Mouse (Mus musculus): ENCODE measurements around the gene Foxq1. TPM values are rescaled to one million over a fixed set of nuclear protein-coding genes. Genes with fewer than 3 reads are reported as not detected.

Foxq1 gene
- total RNA-seq, 2 experiments from 2014 or later, result 2.0 to 2.6 TPM

DNA sequence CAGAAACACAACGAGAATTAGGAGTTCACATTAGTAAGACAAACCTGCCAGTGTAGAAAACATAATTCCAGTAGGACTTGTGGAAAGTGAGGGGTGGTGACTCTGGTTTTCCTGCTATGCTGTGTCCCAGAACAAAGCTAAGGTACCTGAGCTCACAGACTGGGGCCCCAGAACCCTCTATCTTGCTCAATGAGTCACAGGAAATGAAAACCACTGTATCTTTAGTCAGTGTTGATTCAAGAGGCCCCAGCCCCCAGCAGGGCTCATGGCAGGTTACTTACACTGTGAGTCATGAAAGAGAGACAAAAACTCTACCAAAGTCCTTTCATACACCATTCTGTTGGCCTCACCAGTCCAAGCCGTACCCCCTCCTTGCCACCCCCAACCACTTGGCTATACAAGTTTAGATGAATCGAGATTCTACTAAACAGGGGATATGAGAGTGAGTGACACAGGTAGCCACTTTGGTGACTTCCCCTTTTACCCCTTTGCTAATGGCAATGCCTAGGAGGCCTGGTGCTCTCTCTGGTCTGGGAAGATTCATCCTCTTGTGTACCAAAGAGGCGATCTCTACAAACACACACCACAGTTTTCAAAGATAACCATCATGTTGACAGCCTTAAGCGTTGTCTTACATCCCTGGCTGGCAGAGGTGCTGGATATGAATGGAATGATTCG, 11.8 kb downstream of the Foxq1 start:
- DNase-seq (ENCODE audit: low spot score in 2 of 2), result no peak

DNA sequence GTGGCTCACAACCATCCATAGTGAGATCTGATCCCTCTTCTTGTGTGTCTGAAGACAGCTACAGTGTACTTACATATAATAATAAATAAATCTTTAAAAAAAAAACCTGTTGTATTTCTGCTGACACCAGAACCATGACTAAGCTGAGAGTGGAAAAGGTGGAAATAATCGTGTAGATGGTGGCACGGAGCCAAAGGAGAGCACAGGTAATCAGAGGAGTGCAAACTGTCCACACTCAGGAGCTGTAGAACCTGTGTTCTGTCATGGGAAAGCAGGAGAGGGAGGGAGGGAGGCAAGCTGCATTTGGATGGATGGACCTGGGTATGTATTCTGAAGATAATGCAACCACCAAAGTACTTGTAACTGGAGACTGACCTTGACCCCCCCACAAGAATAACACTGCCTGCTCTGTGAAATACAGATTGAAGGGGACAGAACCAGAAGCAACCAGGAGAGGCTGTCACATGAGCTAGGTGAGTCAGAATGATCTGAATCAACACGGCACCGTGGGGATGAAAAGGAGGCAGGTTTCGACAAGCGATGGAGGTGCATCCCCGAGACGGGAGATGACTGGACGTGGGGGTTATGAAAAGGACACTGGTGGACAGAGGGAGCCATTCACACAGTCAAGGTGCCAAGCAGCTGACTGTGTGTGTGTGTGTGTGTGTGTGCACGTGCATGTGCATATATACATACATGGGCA, 17.0 kb downstream of the Foxq1 start:
- no peak for DNase-seq (ENCODE audit: low spot score in 2 of 2)

DNA sequence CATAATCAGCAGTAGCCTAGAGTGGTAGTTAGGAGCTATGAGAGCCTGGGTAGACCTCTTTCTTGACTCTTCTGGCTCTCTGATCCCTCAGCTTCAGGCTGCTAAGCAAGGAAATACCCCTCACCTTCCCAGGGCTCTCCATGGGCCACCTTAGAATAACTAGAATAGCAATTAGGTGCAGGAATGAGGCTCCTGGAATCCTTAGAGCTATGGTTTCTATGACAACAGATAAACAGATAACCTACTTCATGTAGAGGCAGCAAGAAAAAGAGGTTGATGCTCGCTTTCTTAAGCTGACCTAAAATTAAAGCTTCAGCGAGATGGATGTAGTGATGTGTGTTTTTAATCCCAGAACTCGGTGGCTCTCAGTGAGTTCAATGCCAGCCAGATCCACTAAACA, 18.7 kb downstream of the Foxq1 start:
- no peak for DNase-seq (ENCODE audit: low spot score in 2 of 2)

DNA sequence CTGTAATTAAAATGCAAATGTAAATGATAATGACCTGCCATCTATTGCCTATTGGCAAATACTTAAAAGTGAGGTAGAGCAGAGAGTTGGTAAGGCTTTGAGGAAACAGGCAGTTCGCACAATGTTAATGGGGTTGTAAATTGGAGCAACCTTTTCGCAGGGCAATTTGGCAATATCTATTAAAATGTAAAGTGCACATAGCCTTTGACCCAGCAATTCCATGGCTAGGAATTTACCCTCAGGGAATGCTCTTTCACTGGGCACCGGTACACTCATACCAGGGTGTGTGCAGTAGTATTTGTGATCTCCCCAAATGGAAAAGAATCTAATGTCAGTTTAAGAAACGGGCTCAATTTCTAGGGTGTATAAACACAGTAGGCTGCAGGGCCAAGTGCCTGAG, 20.8 kb downstream of the Foxq1 start:
- DNase-seq (ENCODE audit: low spot score in 2 of 2), result no peak

DNA sequence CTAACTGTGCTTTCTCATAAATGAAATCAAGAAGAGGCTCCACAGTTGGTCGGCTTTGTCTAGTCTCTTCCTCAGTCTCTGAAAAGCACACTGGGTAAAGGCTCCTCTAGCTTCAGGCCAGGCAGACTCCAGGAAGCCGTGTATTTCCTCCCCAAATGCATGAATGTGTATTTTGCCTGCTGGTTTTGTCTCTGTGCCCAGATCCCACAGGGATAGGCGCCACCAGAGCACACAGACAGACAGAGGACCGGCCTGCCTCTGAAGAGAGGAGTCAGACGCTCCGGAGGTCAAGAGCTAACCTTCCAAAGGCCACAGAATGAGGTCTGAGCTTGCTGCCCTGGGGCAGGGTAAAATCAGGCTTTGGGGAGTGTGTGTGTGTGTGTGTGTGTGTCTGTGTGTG, 21.6 kb downstream of the Foxq1 start:
- DNase-seq (ENCODE audit: low spot score in 2 of 2), result no peak

DNA sequence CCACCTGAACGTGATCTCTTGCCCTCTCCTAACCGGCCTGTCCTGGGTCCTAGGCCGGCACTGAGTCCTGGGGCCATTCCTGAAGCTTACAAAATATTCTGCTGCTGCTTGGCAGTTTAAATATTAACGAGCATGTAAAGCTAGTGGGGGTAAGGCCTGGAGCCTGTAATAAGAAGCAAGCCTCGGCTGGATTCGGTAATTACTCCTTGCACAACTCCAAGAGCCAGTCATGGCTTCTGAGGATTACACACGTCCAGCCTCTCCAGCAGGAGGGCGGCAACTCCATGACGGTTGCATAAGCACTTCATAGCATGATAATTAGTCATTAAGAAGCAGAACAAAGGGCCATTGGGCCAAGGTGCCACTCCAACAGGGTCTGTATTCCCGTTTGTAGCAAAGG, 22.5 kb downstream of the Foxq1 start:
- DNase-seq (ENCODE audit: low spot score in 2 of 2), result no peak

DNA sequence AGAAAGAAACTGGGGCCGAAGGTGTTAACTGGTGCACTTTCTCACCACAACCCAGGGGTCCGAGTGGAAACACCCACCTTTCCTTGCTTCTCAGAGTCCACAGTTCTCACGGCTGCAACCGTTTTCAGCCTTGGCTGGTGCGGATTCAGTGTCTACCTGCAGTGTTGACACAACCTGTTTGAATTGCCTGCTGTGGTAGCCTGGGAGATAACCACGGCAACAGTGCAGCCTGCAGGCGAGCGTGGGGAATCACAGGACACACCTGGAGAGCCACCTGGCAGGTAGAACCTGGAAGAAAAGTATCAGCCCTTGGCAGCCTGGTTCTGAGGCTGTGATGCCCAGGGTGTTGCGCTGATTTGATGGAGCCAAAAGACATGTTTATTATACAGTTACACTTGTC, 23.9 kb downstream of the Foxq1 start:
- no peak for DNase-seq (ENCODE audit: low spot score in 2 of 2)

DNA sequence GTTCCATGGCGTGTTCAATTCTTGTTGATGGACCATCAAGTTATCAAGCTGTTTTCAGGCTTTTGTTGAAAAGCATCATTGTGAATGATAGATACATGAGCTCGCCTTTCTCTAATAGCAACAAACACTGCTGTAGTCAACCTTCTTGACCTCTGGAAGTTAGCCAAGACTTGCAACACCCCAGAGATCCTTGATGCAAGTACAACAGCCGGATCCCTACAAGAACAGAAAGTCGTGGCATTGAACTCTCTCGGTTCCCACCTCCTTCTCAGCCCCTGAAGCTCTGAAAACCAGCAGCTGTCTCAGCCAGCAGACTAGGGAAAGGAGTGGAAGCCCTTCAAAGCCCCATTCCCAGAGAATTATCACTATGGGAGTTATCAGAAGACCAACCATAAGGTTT, 31.4 kb downstream of the Foxq1 start:
- no peak for DNase-seq (ENCODE audit: low spot score in 2 of 2)

DNA sequence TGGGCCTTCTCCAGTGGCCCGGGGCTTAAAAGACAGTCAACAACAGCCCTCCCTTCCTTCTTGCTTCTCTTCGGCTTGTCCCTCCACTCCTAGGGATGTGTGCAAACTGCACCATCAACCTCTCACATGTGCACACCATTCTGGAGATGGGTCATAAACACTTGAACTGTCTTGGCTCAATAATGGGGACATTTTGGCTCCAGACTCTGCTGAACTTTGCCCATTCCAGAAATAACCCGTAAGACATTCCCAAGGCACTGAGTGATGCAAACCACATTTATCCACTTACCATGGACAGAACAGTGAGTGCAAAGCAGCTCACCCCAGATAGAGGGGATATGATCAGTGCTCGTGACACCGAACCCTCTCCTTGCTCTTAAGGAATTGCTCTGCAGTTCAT, 43.6 kb downstream of the Foxq1 start:
- no peak for DNase-seq (ENCODE audit: low spot score in 2 of 2)

DNA sequence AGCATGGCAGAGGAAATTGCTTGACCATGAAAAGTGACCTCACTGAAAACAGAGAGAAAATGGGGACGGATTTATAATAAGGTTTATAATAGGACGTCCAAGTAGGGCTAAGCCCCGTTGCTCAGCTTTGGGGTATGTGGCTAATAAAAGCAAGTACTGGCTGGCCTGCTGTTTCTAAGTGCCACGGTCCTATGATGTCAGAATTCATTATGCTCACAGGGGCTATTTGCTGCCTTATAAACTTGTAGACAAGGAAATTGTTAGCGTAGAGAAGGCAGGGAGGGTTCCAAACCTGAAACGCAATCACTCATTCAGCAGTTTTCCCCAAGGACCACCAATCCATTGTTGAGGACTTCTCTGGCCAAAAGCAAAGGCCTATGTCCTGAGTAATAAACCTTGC, 48.0 kb downstream of the Foxq1 start:
- DNase-seq (ENCODE audit: low spot score in 2 of 2), result no peak

Other genes with a start within 250 kb of the Foxq1 start
- gene A530084C06Rik, start 3.2 kb downstream of the Foxq1 start, total RNA-seq (2021), result under 1 TPM; 0.48 to 0.92 TPM
- gene Foxf2, start 69.7 kb downstream of the Foxq1 start, total RNA-seq (2021), result 1 to 10 TPM; 4.0 to 5.5 TPM

All from layer of hippocampus, adult 18-20 months (tissue).